Mouse (Mus musculus) adrenal gland, adult 2 months (tissue): ENCODE measurements at regions not wholly inside any gene's neighbourhood (a gene's known extent, or its start where the extent isn't known, plus 50 kb on each side); places are given as distances from the start of the nearest gene placed in this dataset.

Experiments used
- DNase-seq: peaks from one replicate; pipeline ENCODE4 v3.0.0; 2021

GRCm38 (mm10) chr6:9335719-9336118, 387.5 kb downstream of the Nxph1 start:
- no peak for DNase-seq

- no peak for DNase-seq
Measured at GRCm38 (mm10) chr6:9384261-9384660, 436.0 kb downstream of the Nxph1 start.

- peak; percentile 33 for DNase-seq
Measured at GRCm38 (mm10) chr6:9398001-9398400, 449.8 kb downstream of the Nxph1 start.

- DNase-seq: no peak
Measured at GRCm38 (mm10) chr6:9406016-9406415, 457.8 kb downstream of the Nxph1 start.
